Comparison of ENCODE assay signal across 9 mouse cellular contexts in the genomic region with DNA sequence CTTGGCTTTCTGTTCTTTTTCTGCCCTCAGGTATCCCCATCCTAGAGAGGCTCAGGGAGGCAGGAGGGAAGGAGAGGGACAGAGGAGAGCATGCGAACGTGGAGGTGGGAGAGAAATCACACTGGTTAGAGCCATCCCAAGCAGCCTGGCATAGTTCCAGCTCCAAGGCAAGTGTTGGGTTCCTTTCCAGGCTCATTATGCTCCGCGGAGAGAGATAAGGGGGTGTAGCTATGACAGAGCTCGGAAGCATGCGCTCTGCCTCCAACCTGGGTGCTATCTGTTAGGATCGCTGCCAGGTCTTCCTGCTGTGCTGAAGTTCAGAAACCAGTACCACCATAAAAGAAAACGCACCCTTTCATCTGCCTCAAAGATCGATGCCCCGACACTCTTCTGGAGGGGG. TPM values are rescaled to one million over a fixed set of nuclear protein-coding genes. Genes with fewer than 3 reads are reported as not detected.
DNase-seq lines count a peak whose midpoint lies in the region; ATAC-seq and TF ChIP-seq lines count a peak whose summit lies in the region.
"Had no signal": no experiment of that assay in that cellular context is flagged by ENCODE, and none has a peak within 500 bp of the region (broad histone marks: within the 10 kb centered on the region; RNA-seq: fewer than 3 reads in every experiment).

No protein-coding gene starts in this region.

- no peak overlapping the region for H3K9ac ChIP-seq in limb, embryonic 14.5 days (ENCODE audit: low read depth, low read length, severe bottlenecking)
- no peak overlapping the region for H3K9ac ChIP-seq in intestine, embryonic 14.5 days (ENCODE audit: low read length)
- H3K9ac ChIP-seq: neural tube, embryonic 13.5 days had no signal

- 30% methylated on average over 10 of the region's 10 CpGs for WGBS in limb, embryonic 14.5 days
- 47% methylated on average over 10 of the region's 10 CpGs for WGBS in limb, embryonic 10.5 days
- WGBS in intestine, embryonic 14.5 days, result 22% methylated on average over 10 of the region's 10 CpGs

- DNase-seq in limb, embryonic 14.5 days (ENCODE audit: low spot score), result peak; percentile 29
- no peak for DNase-seq in limb, embryonic 10.5 days (ENCODE audit: low spot score)
- DNase-seq in frontal cortex, adult 2 months (ENCODE audit: extremely low spot score in 1 of 2, low spot score in 1 of 2), result peak; percentile 64 to 85
- peak; percentile 59 for DNase-seq in intestine, embryonic 14.5 days (ENCODE audit: low spot score)
- DNase-seq in right cerebral cortex, adult 18-20 months, result peak; percentile 84
- DNase-seq in natural killer cell, adult 2 months (ENCODE audit: low spot score in 2 of 2), result no peak
- DNase-seq in MN1 (ENCODE audit: low spot score), result no peak

- H3K4me2 ChIP-seq in limb, embryonic 14.5 days (replicated peaks; ENCODE audit: low read depth, low read length, severe bottlenecking), result no peak overlapping the region
- peak overlapping the region; percentile 25 for H3K4me2 ChIP-seq in intestine, embryonic 14.5 days (ENCODE audit: low read length)
- H3K4me2 ChIP-seq: neural tube, embryonic 13.5 days had no signal

- H3K27me3 ChIP-seq in limb, embryonic 14.5 days (ENCODE audit: control insufficient read depth, insufficient read depth, low read length), result no peaks in the 10 kb centered on the region
- H3K27me3 ChIP-seq in limb, embryonic 10.5 days (ENCODE audit: low read depth, poor library complexity, severe bottlenecking), result peaks cover 12% of the 10 kb centered on the region; the same call in 1 of the 2 replicates
- no peaks in the 10 kb centered on the region for H3K27me3 ChIP-seq in intestine, embryonic 14.5 days (replicated peaks; ENCODE audit: control insufficient read depth, insufficient read depth, low read length)
- H3K27me3 ChIP-seq: neural tube, embryonic 13.5 days had no signal

- TF ChIP-seq POLR2A in limb, embryonic 14.5 days (IDR thresholded peaks at IDR 0.05; ENCODE audit: borderline replicate concordance, extremely low read depth, insufficient read depth, insufficient read length), result no peak

- no peak overlapping the region for H3K4me3 ChIP-seq in limb, embryonic 14.5 days (replicated peaks; ENCODE audit: low read length)
- no peak overlapping the region for H3K4me3 ChIP-seq in limb, embryonic 10.5 days
- no peak overlapping the region for H3K4me3 ChIP-seq in intestine, embryonic 14.5 days (ENCODE audit: low read depth, low read length)
- H3K4me3 ChIP-seq: erythroblast, embryonic 14.5 days; neural tube, embryonic 13.5 days had no signal

- H3K4me1 ChIP-seq in limb, embryonic 14.5 days (ENCODE audit: control insufficient read depth, insufficient read depth, low read length), result no peaks in the 10 kb centered on the region
- H3K4me1 ChIP-seq in limb, embryonic 10.5 days, result no peaks in the 10 kb centered on the region
- H3K4me1 ChIP-seq in intestine, embryonic 14.5 days (replicated peaks; ENCODE audit: control insufficient read depth, insufficient read depth, low read length), result 0 out of 2 replicates have a peak, but pooled peaks cover 5% of the 10 kb centered on the region
- H3K4me1 ChIP-seq: neural tube, embryonic 13.5 days had no signal

- H3K27ac ChIP-seq in limb, embryonic 14.5 days (replicated peaks; ENCODE audit: low read depth, low read length), result no peak overlapping the region
- no peak overlapping the region for H3K27ac ChIP-seq in limb, embryonic 10.5 days
- H3K27ac ChIP-seq in intestine, embryonic 14.5 days (ENCODE audit: low read depth), result no peak overlapping the region
- H3K27ac ChIP-seq: neural tube, embryonic 13.5 days had no signal

- H3K36me3 ChIP-seq in limb, embryonic 14.5 days (ENCODE audit: control insufficient read depth, insufficient read depth, low read length), result no peaks in the 10 kb centered on the region
- no peaks in the 10 kb centered on the region for H3K36me3 ChIP-seq in limb, embryonic 10.5 days
- H3K36me3 ChIP-seq in intestine, embryonic 14.5 days (ENCODE audit: control insufficient read depth, insufficient read depth, low read length), result no peaks in the 10 kb centered on the region
- H3K36me3 ChIP-seq: neural tube, embryonic 13.5 days had no signal

- H3K9me3 ChIP-seq in limb, embryonic 14.5 days (ENCODE audit: control insufficient read depth, low read length), result no peaks in the 10 kb centered on the region
- no peaks in the 10 kb centered on the region for H3K9me3 ChIP-seq in limb, embryonic 10.5 days (replicated peaks)
- H3K9me3 ChIP-seq in intestine, embryonic 14.5 days (ENCODE audit: control insufficient read depth, low read length), result no peaks in the 10 kb centered on the region
- H3K9me3 ChIP-seq: neural tube, embryonic 13.5 days had no signal

- no peak for ATAC-seq in limb, embryonic 14.5 days (ENCODE audit: low FRiP score, low read depth)
- ATAC-seq in intestine, embryonic 14.5 days (replicated peaks; ENCODE audit: low FRiP score, low TSS enrichment, low read depth), result peak; percentile 87

RNA-seq across cellular contexts. Expression of gene Tmem136, which starts 33.7 kb away (rescaled TPM):
- polyA plus RNA-seq in limb, embryonic 14.5 days (2012; rRNA removed), result 16.3 and 19.6 TPM in 2 replicates
- 7.7 and 9.6 TPM in 2 replicates for polyA plus RNA-seq in limb, embryonic 14.5 days (2014; fragmentation: Nextera tagmentation; extraction: Ambion mirVana)
- polyA plus RNA-seq in limb, embryonic 10.5 days (2016; fragmentation: Nextera tagmentation; extraction: Ambion mirVana), result 8.9 and 9.9 TPM in 2 replicates
- polyA plus RNA-seq in frontal cortex, adult 2 months (2012; rRNA removed), result 26.1 and 28.1 TPM in 2 replicates
- 5.8 and 6.7 TPM in 2 replicates for polyA plus RNA-seq in intestine, embryonic 14.5 days (2014; fragmentation: Nextera tagmentation; extraction: Ambion mirVana)
- polyA plus RNA-seq: erythroblast, embryonic 14.5 days had no signal

RNA-seq across cellular contexts. Expression of gene Arhgef12, which starts 43.0 kb away (rescaled TPM):
- polyA plus RNA-seq in limb, embryonic 14.5 days (2012; rRNA removed), result 26.1 and 26.9 TPM in 2 replicates
- polyA plus RNA-seq in limb, embryonic 14.5 days (2014; fragmentation: Nextera tagmentation; extraction: Ambion mirVana), result 15.7 and 18.6 TPM in 2 replicates
- 9.0 and 9.3 TPM in 2 replicates for polyA plus RNA-seq in limb, embryonic 10.5 days (2016; fragmentation: Nextera tagmentation; extraction: Ambion mirVana)
- 63.2 and 67.2 TPM in 2 replicates for polyA plus RNA-seq in frontal cortex, adult 2 months (2012; rRNA removed)
- 15.9 and 16.5 TPM in 2 replicates for polyA plus RNA-seq in intestine, embryonic 14.5 days (2014; fragmentation: Nextera tagmentation; extraction: Ambion mirVana)

Comparison
In these comparisons a context has a peak if more than half of its experiments do, and no peak if none do; other contexts are left out.
1. DNase-seq: peak in limb, embryonic 14.5 days (single experiment), frontal cortex, adult 2 months (2 of 2), intestine, embryonic 14.5 days (single experiment) and right cerebral cortex, adult 18-20 months (single experiment); none in limb, embryonic 10.5 days (single experiment), natural killer cell, adult 2 months (0 of 2) and MN1 (single experiment).